Mouse (Mus musculus): ENCODE measurements around the gene Cacnb2.
A peak's percentile ranks its signal among the peaks of the same experiment; 100 is the strongest.

Cacnb2 gene

DNA sequence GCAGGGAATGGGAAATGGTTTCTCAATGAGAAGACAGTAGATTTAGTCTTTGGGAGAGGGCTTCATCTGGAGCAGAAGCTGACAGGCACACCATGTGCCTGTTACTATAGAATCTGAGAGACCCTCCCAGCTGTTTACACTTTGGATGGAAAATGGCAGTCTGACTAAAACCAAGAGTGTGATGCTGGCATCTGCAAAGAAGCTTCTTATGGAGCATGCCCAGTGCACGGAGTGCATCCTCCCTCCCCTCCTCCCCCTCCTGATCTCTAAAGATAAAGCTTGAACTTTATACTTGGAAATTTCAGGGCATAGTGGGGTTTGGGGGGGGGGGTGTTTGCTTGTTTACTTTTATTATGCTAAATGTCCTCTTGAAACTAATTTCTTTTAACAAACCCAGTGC lies 270.2 kb downstream of the Cacnb2 start:
- no peak for DNase-seq (ENCODE audit: low spot score)

DNA sequence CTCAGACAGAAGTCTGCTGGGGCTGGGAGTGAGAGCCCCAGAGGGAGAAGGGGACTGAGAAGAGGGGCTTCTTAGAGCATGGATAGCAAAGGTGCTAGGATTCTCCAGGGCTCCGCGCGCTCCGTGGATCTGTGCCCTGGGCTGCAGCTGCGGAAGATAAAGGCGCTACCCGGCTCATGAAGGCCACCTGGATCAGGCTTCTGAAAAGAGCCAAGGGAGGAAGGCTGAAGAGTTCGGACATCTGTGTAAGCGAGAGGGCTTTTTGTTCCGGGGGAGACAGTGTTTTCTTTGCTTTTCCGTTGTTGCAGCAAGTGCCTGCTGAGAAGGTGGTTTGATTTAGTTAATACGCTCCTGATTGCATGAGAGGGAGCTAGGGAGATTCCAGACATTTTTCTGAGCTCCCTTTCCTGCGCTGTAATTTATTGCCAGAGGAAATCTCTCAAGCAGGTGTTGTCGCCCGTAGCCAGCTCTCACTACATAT lies 270.9 kb downstream of the Cacnb2 start:
- peak; percentile 30 for DNase-seq (ENCODE audit: low spot score)

DNA sequence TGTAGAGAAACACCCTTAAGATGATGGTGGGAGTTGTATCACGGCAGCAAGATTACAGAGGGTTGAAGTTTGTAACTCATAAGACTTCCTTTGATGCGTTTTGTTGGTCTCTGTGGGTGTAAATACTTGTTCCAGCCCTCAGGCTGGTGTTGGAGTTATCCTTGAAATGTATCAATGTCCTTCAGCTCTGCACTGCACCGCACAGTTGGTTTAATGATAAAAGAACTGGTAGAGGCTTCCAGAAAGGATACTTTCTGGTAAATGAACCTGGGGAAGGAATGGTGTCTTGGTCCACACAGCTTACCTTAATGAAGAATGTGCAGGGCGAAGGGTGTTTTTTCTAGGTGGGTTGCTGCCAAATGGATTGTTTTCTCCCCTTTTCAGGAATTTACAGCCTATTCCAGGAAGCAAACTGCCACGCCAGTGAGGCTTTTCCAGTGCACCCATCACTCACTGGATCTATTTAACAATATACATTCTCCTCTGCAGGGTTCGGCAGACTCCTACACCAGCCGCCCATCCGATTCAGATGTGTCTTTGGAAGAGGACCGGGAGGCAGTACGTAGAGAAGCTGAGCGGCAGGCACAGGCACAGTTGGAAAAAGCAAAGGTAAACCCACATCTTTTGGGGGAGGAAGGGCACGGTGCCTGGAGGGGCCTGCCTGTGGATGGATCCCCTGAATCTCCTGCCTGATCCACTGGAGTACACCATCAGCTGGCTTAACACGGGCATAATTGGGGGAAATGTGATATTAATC lies 271.6 kb downstream of the Cacnb2 start:
- no peak for DNase-seq (ENCODE audit: low spot score)

DNA sequence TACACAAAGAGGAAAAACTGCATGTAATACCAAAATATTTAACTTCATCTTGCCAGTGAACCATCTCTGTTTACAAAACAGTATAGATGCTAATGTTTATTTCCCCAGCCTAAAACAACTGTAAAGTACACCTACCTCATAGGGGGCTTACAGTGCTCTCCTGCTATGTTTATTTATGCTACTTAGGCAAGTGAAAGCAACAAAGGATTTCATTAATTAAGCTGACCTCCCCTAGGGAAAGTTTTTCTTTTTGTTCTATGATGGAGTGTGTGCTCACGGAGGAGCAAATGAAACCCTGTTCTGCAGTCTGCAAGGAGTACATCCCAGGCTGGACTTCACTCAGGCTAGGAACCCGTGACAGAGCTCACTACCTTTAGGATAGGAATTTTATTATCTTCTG lies 272.2 kb downstream of the Cacnb2 start:
- no peak for DNase-seq (ENCODE audit: low spot score)

DNA sequence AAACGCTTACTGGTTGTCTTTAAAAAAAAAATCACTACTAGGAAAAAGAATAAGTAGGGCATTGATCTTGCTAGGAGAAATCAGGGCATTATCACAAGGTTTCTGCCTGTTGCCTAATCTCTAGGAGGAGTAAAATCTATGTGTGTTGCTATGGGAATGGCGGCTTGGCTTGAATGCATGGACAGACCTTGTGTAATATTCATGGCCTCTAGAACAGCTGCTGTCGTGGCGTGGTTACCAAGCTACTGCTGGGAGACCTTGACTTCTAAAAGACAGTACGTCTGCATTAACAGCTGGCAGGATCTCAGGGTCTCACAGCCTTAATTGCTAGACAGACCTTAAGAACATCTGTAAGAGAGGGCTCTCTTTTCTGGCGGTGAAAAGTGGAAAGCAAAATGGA lies 272.7 kb downstream of the Cacnb2 start:
- DNase-seq (ENCODE audit: low spot score): peak; percentile 7

DNA sequence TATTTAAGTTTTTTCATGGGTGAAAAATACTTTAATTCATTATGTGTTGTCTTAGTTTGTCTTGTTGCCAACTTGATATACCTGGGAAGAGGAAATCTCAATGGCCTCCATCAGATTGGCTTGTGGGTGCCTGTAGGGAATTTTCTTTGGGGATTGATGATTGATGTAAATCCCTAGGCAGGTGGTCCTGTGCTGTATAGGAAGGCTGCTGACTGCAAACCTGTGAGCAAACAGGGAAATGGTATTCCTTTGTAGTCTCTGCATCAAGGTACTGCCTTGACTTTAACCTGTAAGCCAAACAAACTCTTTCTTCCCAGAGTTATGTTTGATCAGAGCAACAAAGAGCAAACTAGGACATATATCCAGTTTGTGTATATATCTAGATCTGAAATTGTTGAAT lies 276.1 kb downstream of the Cacnb2 start:
- no peak for DNase-seq (ENCODE audit: low spot score)

DNA sequence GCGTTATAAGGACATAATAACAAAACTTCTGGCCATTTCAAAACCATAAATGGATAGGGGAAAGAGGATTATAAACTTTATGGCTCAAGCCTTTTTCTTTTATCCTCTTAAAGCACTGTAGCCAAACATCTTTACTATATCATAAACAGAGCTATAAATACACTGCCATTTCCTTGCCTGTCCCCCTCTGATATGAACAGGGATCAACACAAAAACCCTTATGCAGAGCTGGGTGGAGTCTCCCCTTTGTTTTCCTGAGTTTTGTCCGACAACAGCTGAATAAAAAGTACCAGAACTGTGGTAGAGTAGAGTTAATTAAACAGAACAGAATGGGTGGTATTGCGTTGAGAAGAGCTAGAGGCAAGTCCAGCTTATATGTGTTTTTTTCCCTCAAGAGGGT lies 280.6 kb downstream of the Cacnb2 start:
- no peak for DNase-seq (ENCODE audit: low spot score)

DNA sequence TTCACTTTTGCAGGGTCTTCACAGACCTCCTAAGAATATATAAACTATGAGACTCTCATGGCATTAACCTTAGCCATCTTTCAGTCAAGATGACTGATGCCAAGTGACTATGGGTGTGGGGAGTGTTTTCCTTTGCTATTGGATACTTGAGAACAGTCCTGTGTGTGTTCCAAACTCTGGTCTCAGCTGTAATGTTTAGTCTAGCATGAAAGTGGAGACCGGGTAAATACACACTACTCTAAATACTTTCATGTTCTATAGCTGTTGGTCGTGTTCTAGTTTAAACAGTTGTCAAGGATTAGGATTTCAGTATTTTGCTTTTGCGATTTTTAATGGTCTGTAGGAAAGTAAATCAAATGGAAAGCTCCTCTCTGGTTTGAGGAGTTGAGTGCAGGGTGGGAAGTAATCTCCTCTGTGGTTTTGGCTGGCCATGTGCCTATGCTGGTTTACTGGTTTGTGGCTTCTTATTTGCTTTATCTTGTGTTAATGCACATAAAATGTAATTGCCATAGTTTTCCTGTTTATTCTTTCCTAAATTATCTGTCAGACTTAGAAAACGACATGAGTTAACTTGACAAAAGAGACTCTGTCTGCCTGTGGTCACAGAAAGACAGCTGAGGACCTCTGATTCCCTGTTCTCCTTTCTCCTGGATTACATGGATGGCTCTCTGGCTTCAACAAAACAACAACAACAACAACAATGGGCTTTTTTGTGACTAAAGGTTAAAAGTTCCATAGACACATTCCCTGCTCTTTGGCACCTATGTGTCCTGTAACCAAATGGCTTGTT lies 285.7 kb downstream of the Cacnb2 start:
- DNase-seq (ENCODE audit: low spot score): no peak

DNA sequence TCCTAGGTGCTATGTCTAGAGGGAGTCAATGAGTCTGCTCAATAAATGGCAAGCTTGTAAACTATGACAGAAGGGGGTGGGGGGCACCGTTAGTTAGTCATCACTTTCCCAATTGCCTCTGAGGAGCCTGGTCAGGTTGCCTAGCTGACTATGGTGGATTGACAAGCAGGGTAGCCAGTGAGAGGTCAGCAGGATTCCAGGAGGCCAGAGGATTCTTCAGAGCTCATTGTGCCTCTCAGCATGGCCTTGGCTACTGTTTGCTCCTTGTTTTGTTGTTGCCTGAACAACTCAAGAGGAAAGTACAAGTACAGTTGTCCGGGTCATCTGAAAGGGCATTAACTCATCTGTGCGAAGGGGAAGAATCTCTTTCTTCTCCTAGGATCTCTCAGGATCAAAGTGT lies 300.9 kb downstream of the Cacnb2 start:
- no peak for DNase-seq (ENCODE audit: low spot score)

DNA sequence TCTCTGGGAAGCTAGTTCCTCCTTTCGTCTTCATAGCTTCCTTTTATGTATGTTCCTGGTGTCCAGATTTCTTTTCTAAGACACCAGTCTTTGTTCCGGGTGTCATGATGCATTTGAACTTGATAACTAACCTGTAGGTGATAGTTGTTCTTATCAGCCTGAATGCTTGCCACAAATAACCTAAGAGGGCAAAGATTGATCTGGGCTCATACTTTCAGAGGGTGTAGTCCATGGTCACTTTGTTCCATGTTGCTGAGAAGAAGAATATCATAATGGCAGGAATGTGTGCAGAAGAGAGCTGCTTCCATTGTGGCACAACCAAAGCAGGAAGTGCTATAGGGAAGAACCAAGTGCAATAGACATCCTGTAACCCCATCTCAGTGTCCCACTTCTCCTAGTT lies 302.0 kb downstream of the Cacnb2 start:
- DNase-seq (ENCODE audit: low spot score): no peak

DNA sequence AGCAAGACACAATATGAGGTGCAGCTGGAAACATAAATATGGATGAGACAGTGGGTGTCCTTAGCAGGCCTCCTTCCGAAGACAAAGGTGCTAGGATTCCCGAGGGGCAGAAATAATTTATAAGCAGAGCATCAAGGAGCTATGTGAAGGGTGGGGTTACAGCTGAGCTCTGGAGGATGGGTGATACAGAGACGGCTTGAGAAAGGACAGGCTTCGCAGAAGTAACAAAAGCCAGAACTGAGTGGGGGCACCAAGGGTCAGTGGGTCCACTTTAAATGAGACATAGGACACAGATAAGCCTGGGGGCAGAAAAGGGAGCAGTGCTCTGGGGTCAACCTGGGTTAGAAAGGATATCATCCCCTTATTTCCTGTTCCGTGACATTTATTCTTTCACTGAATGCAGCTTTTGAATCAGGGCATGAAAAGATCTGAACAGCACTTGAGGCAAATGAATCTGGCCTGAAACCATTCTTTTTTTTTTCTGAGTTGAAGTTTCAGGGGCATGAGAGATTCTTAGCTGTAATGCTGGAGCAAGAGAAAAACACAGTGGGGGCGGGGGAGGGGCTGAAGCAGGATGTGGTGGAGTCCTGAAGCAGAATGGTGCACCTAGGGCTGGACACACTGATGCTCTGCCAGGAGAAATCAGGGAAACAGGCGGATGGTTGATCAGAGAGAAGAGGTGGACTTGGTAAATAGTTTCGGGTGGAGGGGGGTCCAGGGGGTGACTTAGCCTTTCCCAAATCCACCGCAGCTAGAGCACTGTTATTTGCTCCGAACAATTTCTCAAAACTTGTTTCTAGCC lies 304.4 kb downstream of the Cacnb2 start:
- DNase-seq (ENCODE audit: low spot score): no peak

DNA sequence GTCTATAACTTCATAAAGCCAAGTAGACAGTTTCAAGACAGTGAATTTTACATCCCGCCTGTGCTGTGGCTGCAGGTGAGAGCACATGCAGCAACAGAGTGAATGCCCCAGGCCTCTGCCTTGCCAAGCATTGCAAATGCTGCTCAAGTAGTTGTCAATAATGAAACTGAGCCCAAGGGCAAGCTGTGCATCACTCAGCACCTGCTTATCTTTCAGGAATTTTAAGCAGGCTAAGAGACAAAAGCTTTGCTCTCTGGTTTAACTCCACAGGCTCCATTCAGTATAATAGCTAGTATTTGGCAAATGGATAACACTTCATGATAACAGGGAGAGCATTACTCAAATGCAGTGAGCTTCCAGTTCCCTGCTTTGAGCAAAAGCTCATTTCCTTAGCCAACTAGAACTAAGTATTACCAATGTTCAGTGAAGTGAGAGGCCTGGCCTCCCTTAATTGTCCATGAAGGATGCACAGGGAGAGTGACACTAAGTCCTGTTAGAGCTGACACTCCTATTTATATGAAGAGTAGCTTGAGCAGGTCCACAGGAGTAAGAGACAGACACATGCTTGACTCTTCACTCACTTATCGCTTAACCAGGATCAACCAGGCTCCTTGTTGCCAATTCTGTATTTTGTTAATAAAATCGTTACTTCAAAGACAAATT lies 314.8 kb downstream of the Cacnb2 start:
- DNase-seq (ENCODE audit: low spot score): no peak

DNA sequence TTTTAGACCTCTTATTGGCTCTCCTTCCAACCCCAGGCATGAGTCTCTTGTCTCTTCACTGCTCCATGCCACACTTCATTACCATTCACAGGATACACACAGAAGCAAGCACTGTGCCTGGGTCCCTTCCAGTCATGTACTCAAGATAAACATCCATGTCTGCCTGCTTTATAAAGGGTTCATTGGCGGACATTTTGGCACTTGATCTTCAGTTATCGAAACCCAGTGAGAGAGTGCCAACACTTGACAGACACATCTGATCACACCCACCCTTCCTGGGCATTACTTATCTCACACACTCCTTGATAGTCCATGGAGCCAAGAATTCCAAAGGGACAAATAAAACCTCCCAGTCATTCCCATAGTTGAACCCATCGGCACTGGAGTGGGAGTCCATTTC lies 327.0 kb downstream of the Cacnb2 start:
- DNase-seq (ENCODE audit: low spot score): no peak

DNA sequence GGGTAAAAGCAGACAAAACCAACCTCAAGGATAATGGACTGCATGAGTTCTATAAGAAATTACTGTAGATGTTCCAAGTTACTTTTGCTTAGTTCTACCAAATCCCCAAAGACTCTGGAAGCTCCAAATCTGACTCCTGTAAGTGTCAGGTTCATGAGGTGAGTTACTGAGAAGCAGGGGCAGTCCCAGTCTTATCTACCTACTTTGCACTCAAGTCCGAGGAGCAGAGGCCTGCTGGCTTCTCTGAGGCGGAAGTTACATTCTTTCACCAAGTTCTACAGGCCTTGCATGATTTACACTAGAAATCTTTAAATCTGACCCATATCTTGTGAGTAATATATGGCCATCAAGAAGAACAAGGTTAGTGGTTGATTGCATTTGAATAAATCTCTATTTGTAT lies 329.1 kb downstream of the Cacnb2 start:
- no peak for DNase-seq (ENCODE audit: low spot score)

DNA sequence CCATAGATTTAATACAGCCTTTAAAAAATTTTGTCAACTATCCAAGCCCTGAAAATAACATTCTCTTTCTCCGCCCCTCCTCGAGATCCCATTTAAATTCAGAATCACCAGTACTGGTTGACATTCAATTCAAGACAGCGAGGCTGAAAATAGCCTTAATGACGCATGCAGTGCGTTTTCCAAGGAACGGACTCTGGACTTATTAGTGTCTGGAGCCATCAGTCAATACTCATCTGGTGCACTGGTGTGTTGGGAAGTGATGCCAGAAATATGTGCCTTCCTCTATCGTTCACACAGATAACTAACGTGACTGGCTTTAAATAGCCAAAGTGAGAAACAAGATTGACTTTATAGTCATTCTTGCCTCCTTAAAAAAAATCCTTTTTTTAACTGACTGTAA lies 333.6 kb downstream of the Cacnb2 start:
- no peak for DNase-seq (ENCODE audit: low spot score)

DNA sequence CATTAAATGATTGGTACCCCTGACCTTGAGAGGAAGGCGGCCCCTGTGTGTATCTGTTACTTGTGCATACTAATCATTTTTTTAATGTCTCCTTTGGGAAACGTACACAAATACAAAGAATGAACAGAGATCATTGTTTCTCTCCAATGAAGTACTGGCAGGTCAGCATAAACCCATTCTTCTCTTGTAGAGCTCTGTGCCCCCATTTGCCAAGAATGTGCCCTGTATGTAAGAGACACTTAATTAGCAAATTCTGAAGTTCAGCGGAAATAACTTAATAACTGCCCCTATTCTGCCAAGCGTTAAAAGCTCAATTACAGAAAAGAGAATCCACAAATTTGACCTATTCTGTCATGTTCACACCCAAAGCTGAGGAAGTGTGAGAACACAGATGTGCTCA lies 339.4 kb downstream of the Cacnb2 start:
- DNase-seq (ENCODE audit: low spot score): no peak

DNA sequence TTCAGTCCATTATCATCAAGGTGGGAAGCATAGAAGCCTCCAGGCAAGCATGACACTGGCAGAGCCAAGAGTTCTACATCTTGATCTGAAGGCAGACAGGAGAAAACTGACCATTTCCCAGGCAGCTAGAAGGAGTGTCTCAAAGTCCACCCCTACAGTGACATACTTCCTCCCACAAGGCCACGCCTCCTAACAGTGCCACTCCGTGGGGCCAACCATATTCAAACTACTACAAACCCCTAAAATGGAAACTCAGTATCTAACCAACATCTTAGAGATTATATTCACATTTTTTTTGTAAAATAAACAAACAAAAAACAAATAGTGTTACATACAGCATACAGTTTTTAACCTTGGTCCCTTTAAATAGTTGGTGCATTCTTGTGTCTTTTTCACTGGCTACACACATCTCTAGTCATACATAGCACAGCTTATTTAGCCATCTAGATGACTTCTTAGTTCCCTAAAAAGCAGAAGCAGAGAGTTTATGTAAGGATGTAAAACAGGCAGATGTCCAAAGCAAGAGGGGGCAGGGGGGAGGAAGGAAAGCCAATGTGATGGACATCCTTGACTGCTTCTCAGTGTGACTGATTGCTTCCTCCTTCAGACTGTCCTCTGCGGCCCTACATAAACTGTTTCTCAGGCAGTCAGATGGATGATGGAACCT lies 340.9 kb downstream of the Cacnb2 start:
- no peak for DNase-seq (ENCODE audit: low spot score)

DNA sequence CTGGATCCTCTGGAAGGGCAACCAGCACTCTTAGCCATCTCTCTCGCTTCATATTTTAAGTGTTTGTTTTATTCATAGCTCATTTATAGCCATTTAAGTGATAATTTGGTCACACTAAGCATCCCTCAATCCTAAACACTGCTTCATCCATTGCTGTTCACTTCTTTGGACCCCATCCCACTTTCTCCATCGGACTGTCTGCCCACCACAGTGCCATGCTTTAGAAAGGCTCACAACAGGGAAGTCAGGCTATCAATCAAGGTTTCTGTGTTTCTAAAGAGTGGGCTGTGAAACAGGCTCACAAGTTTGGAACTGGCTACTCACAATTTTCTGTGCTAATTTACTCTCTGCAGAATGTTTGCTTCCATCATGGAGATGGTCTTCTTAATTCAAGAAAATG lies 350.2 kb downstream of the Cacnb2 start:
- no peak for DNase-seq (ENCODE audit: low spot score)

DNA sequence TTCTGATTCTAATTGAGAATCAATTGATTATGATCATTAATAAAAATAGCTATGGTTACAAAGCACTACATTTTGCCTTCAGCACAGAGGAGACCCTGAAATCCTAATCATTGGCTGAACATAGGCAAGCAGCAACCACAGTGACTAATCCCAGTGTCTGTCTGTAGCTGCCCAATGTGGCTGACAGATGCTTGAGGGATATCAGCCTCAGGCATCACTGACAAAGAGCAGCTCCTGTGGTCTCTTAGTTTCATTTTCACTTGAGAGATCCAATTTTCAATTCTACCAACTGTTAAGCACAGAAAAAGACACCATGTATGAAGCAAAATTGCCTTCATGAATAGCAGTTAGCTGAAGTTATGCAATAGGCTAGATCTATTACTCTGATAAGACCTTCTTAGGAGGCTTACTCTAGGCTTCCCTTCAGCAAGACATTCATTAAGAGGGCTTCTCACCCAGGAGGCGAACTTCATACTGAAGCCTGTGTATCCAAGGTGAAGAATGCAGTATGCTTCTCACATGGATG lies 358.1 kb downstream of the Cacnb2 start:
- DNase-seq (ENCODE audit: low spot score): no peak

DNA sequence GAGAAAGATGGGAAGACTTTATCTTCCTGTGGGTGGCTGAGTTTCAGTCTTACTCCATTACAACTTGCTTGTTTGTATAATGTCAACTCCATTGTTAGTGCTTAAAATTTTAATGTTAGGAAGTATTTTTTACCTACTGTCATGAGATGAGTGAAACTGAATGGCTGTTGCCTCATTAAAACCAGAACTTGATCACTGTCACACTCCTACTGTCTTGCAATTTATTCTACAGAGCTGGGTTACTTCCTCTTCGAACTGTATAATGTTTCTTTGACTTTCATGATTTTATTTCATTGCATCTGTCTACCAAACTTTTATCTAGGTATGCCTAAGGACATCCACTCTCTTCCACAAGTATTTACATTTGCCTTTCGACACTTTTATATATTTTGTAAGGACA lies 358.6 kb downstream of the Cacnb2 start:
- no peak for DNase-seq (ENCODE audit: low spot score)

DNA sequence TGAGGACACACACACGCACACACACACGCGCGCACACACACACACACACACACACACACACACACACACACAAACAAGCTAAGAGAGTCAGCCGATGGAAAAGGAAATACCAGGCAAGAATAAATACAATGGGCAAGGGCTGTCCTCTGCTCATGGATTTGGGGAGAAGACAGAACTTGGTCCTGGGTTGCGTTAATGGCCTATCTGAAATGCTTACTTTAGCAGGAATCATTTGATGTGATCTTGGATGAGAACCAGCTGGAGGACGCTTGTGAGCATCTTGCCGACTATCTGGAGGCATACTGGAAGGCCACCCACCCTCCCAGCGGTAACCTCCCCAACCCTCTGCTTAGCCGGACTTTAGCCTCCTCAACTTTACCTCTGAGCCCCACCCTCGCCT lies 381.1 kb downstream of the Cacnb2 start:
- DNase-seq (ENCODE audit: low spot score): no peak
